Mouse (Mus musculus): ENCODE data around the gene Smlr1.

DNA sequence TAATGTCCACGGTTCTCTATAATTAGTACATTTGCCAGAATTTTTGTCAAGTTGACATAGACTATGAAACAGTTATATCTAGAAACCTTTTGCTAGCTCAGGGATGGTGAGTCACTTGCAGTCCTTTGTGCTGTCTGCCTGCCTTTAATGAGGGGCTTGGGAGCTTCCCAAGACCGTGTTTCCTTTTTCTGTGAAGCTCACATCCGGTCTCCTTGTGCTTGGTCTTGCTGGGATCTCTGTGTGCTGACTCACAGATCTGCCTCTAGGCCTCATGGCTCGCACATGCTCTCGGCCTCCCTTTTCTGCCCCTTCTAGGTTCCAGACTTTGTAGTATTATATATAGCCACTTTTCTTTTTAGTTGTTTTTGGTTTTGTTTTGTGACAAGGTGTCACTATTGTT lies 15.6 kb downstream of the Smlr1 start:
- TF ChIP-seq CTCF (IDR thresholded peaks at IDR 0.05; ENCODE audit: low read depth), result no peak
- TF ChIP-seq EP300 (IDR thresholded peaks at IDR 0.05; ENCODE audit: low read depth), result no peak
